Mouse (Mus musculus) spleen, adult 18-20 months (tissue): ENCODE results near the gene Gnptg.

Experiments
- DNase-seq, 2 experiments: peaks; one replicate each; pipeline ENCODE4 v3.0.0; 2022; ENCODE audit warnings: mixed read lengths in 2 of 2

Gnptg gene

DNA sequence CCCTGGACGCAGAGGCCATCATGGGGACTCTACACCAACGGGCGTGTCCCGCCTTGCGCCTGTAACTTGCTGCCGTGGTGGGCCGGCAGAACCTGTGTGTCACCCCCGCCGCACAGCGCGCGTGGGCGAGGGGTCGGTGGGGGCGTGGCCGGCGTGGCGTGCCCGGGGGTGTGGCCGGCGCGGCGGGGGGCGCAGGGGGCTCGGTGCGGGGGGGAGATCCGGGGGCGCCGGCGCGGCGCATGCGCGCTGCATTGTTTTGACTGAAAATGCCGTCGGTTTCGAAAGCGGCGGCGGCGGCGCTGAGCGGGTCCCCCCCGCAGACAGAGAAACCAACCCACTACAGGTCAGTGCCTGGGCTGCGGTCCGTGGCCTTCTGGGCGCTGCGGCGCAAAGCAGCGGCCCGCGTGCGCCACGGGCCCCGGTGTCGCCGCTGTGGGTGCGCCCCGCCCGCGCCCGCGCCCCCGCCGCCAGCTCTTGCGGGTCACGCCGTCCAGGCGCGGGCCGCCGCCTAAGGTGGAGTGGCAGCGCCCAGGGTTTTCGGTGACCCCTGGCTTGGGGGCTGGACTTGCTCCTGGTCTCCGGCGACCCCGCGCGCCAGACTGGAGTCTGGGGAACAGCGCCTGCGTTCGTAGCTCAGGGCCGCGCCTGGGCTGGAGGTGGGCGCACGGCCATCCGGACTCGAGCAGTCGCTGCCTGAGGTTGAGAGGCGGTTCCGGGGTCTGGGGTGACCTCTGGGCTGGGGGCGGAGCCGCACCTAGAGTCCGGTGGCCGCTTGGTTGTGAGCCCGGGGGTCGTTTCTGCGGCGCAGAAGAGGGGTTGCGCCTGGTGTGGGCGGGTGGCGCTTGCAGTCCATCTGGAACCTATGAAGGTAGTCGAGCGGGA, 51.5 kb downstream of the Gnptg start, which contains the start of gene Unkl:
Gene Unkl (plus strand): TSS at position 248 of the 882 bp plus-strand sequence.
- DNase-seq, result peak; percentile 65 to 75

DNA sequence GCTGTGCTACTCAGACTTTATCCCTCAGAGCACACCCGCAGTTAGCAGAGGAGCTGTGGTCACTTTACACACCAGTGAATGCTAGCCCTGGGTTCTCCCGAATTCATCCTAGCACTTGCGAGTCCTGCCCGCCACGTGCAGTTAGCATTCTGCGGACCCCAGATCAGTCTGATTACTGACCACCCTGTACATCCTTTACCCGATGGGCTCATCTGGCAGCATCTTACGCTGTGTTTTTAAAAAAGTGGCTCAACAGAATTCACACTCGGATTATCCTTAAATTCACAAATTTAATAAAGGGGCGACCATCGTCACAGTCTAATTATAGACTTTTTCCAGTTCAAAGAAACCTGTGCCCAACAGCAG, 52.2 kb downstream of the Gnptg start:
- DNase-seq, result no peak

DNA sequence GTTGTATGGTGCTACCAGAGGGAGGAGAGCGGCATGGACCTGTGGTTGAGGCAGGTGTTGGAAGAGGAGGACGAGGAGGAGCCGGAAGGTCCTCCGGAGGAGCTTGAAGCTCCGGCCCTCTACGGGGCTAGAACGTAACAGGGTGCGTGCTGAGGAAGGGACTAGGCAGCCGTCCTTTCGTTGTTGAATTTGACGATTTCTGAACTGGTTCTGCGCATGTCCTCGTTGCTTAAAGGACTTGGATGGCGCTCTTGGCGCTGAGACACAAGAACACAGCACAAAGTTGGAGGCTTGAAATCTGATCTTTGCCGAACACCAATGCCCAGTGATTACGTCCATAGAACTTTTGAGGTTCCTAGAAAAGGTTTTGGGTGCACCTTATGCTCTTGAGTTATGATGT, 55.0 kb downstream of the Gnptg start:
- DNase-seq, result no peak

DNA sequence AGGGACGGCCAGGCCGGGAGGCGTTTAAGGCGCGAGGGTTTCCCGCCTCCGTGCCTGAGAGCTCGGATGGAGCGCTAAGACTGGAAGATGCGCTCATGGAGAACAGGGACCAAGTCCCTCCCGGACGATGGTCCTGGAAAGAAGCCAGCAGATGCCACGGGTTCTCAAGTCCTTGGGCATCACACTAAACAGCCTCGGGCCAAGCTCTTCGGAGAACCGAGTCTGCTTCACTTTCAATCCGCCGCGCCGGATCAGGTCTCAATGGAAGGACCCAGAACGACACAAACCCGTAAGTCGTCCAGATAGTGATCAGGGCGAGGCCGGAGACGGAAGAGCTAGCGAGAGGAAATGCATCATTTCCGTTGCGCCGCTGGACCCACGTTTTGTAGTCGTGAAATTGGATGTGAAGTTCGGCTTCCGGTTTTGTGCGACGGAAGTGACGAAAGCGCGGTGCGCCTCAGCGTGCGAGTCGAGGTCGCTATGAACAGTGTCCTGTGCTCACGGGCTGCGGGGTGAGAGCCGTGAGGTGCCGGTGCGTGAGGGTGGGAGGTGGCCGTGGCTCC, 55.7 kb downstream of the Gnptg start, which contains the start of gene BC003965:
Gene BC003965 (plus strand): TSS at position 426 of the 563 bp plus-strand sequence.
- peak; percentile 92 to 96 for DNase-seq
